Mouse (Mus musculus): ENCODE data around the gene Gpbar1.

Gpbar1 gene

GRCm38 (mm10) chr1:74278538-74278937 is at the start of gene Gpbar1:
Gene Gpbar1, plus strand, starts transcription at chr1:74278550.
- no peak for DNase-seq (ENCODE audit: low spot score)

GRCm38 (mm10) chr1:74229942-74230341 is 48.4 kb upstream of the Gpbar1 start:
- DNase-seq (ENCODE audit: low spot score): no peak

GRCm38 (mm10) chr1:74230992-74231391 is 47.4 kb upstream of the Gpbar1 start:
- DNase-seq (ENCODE audit: low spot score): no peak

- peak; percentile 81 for DNase-seq (ENCODE audit: low spot score)
Observed at GRCm38 (mm10) chr1:74235938-74236589, 42.3 kb upstream of the Gpbar1 start, which contains the start of gene Arpc2. Gene Arpc2, plus strand, starts transcription at chr1:74236084.

GRCm38 (mm10) chr1:74236590-74237317 is 41.6 kb upstream of the Gpbar1 start:
- no peak for DNase-seq (ENCODE audit: low spot score)

GRCm38 (mm10) chr1:74237671-74238070 is 40.7 kb upstream of the Gpbar1 start:
- no peak for DNase-seq (ENCODE audit: low spot score)

- no peak for DNase-seq (ENCODE audit: low spot score)
Observed at GRCm38 (mm10) chr1:74238136-74238535, 40.2 kb upstream of the Gpbar1 start.

GRCm38 (mm10) chr1:74239162-74239561 is 39.2 kb upstream of the Gpbar1 start:
- DNase-seq (ENCODE audit: low spot score): no peak

GRCm38 (mm10) chr1:74239618-74240017 is 38.7 kb upstream of the Gpbar1 start:
- DNase-seq (ENCODE audit: low spot score): no peak

GRCm38 (mm10) chr1:74240311-74240710 is 38.0 kb upstream of the Gpbar1 start:
- peak; percentile 61 for DNase-seq (ENCODE audit: low spot score)

GRCm38 (mm10) chr1:74240832-74241231 is 37.5 kb upstream of the Gpbar1 start:
- no peak for DNase-seq (ENCODE audit: low spot score)

GRCm38 (mm10) chr1:74245525-74245924 is 32.8 kb upstream of the Gpbar1 start:
- DNase-seq (ENCODE audit: low spot score): no peak

- DNase-seq (ENCODE audit: low spot score): no peak
Observed at GRCm38 (mm10) chr1:74248799-74249198, 29.6 kb upstream of the Gpbar1 start.

- DNase-seq (ENCODE audit: low spot score): no peak
Observed at GRCm38 (mm10) chr1:74249331-74249980, 28.9 kb upstream of the Gpbar1 start.

- DNase-seq (ENCODE audit: low spot score): no peak
Observed at GRCm38 (mm10) chr1:74250096-74250495, 28.3 kb upstream of the Gpbar1 start.

GRCm38 (mm10) chr1:74255704-74256345 is 22.5 kb upstream of the Gpbar1 start:
- no peak for DNase-seq (ENCODE audit: low spot score)

GRCm38 (mm10) chr1:74256782-74257181 is 21.6 kb upstream of the Gpbar1 start:
- no peak for DNase-seq (ENCODE audit: low spot score)

GRCm38 (mm10) chr1:74262510-74262909 is 15.8 kb upstream of the Gpbar1 start:
- DNase-seq (ENCODE audit: low spot score): no peak

GRCm38 (mm10) chr1:74268750-74269149 is 9.6 kb upstream of the Gpbar1 start:
- no peak for DNase-seq (ENCODE audit: low spot score)

- no peak for DNase-seq (ENCODE audit: low spot score)
Observed at GRCm38 (mm10) chr1:74271659-74272058, 6.7 kb upstream of the Gpbar1 start.

GRCm38 (mm10) chr1:74275015-74275414 is 3.3 kb upstream of the Gpbar1 start:
- no peak for DNase-seq (ENCODE audit: low spot score)

- DNase-seq (ENCODE audit: low spot score): no peak
Observed at GRCm38 (mm10) chr1:74277041-74277440, 1.3 kb upstream of the Gpbar1 start.
